Comparison of ENCODE assay signal across 10 mouse cellular contexts in genomic region chr5:115574992-115575391, GRCm38 (mm10). TPM values are rescaled to one million over a fixed set of nuclear protein-coding genes. Genes with fewer than 3 reads are reported as not detected.
A peak's percentile ranks its signal among the peaks of the same experiment; 100 is the strongest.
DNase-seq lines count a peak whose midpoint lies in the region; ATAC-seq and TF ChIP-seq lines count a peak whose summit lies in the region.
"Had no signal": no experiment of that assay in that cellular context is flagged by ENCODE, and none has a peak within 500 bp of the region (broad histone marks: within the 10 kb centered on the region; RNA-seq: fewer than 3 reads in every experiment).

No protein-coding gene starts in this region.

- H3K36me3 ChIP-seq in kidney, adult 2 months (ENCODE audit: control insufficient read depth, insufficient read depth, low read length) = no peaks in the 10 kb centered on the region; the same call in 1 of the 2 replicates
- H3K36me3 ChIP-seq in kidney, embryonic 14.5 days (ENCODE audit: control insufficient read depth, insufficient read depth, low read length) = peaks cover 75% of the 10 kb centered on the region
- peaks cover 59% of the 10 kb centered on the region for H3K36me3 ChIP-seq in heart, postnatal 0 days (replicated peaks; ENCODE audit: control insufficient read depth, insufficient read depth, low read length)
- peaks cover 86% of the 10 kb centered on the region for H3K36me3 ChIP-seq in forebrain, embryonic 12.5 days (replicated peaks)
- peaks cover 78% of the 10 kb centered on the region for H3K36me3 ChIP-seq in forebrain, embryonic 15.5 days

- 12% methylated on average over 8 of the region's 8 CpGs for WGBS in kidney, adult 2 months
- 91% methylated on average over 8 of the region's 8 CpGs for WGBS in kidney, embryonic 14.5 days
- WGBS in heart, postnatal 0 days = 21% methylated on average over 8 of the region's 8 CpGs
- WGBS in forebrain, embryonic 12.5 days = 92% methylated on average over 8 of the region's 8 CpGs
- 70% methylated on average over 8 of the region's 8 CpGs for WGBS in forebrain, embryonic 15.5 days

- no peak overlapping the region for H3K4me2 ChIP-seq in kidney, embryonic 14.5 days (replicated peaks; ENCODE audit: low read depth, low read length)
- no peak overlapping the region for H3K4me2 ChIP-seq in heart, postnatal 0 days (ENCODE audit: low read depth, low read length)
- H3K4me2 ChIP-seq in forebrain, embryonic 12.5 days = no peak overlapping the region
- H3K4me2 ChIP-seq in forebrain, embryonic 15.5 days (replicated peaks) = no peak overlapping the region
- H3K4me2 ChIP-seq: limb, embryonic 15.5 days; midbrain, embryonic 13.5 days had no signal

- H3K9me3 ChIP-seq in kidney, embryonic 14.5 days (ENCODE audit: control insufficient read depth, low read length) = no peaks in the 10 kb centered on the region
- H3K9me3 ChIP-seq in heart, postnatal 0 days (replicated peaks; ENCODE audit: control insufficient read depth, low read length) = no peaks in the 10 kb centered on the region
- no peaks in the 10 kb centered on the region for H3K9me3 ChIP-seq in forebrain, embryonic 12.5 days
- H3K9me3 ChIP-seq in forebrain, embryonic 15.5 days = no peaks in the 10 kb centered on the region
- H3K9me3 ChIP-seq: limb, embryonic 15.5 days; midbrain, embryonic 13.5 days had no signal

- DNase-seq in kidney, adult 2 months = peak; percentile 86
- peak; percentile 68 for DNase-seq in adipocyte (ENCODE audit: low spot score)
- DNase-seq in heart, postnatal 0 days (ENCODE audit: low spot score) = peak; percentile 53
- DNase-seq in embryo, embryonic 11 days = no peak

- no peak overlapping the region for H3K4me3 ChIP-seq in kidney, adult 2 months (ENCODE audit: insufficient read depth, low read depth, low read length)
- H3K4me3 ChIP-seq in kidney, embryonic 14.5 days (ENCODE audit: low read length) = no peak overlapping the region
- no peak overlapping the region for H3K4me3 ChIP-seq in heart, postnatal 0 days (ENCODE audit: low read depth, low read length)
- no peak overlapping the region for H3K4me3 ChIP-seq in forebrain, embryonic 12.5 days (replicated peaks)
- no peak overlapping the region for H3K4me3 ChIP-seq in forebrain, embryonic 15.5 days
- H3K4me3 ChIP-seq: limb, embryonic 15.5 days; midbrain, embryonic 13.5 days had no signal

- H3K9ac ChIP-seq in kidney, embryonic 14.5 days (ENCODE audit: low read depth, low read length) = no peak overlapping the region
- no peak overlapping the region for H3K9ac ChIP-seq in heart, postnatal 0 days (replicated peaks; ENCODE audit: low read depth, low read length)
- H3K9ac ChIP-seq in forebrain, embryonic 12.5 days = no peak overlapping the region
- H3K9ac ChIP-seq in forebrain, embryonic 15.5 days (replicated peaks) = no peak overlapping the region
- H3K9ac ChIP-seq: limb, embryonic 15.5 days; midbrain, embryonic 13.5 days had no signal

- H3K4me1 ChIP-seq in kidney, adult 2 months (ENCODE audit: control insufficient read depth, insufficient read depth, low read length) = peaks cover 26% of the 10 kb centered on the region; the same call in 1 of the 2 replicates
- peaks cover 13% of the 10 kb centered on the region for H3K4me1 ChIP-seq in kidney, embryonic 14.5 days (ENCODE audit: control insufficient read depth, insufficient read depth, low read length)
- H3K4me1 ChIP-seq in heart, postnatal 0 days (ENCODE audit: control insufficient read depth, insufficient read depth) = peaks cover 11% of the 10 kb centered on the region; the same call in 1 of the 2 replicates
- no peaks in the 10 kb centered on the region for H3K4me1 ChIP-seq in forebrain, embryonic 12.5 days
- H3K4me1 ChIP-seq in forebrain, embryonic 15.5 days = no peaks in the 10 kb centered on the region
- H3K4me1 ChIP-seq: midbrain, embryonic 13.5 days had no signal

- H3K27ac ChIP-seq in kidney, adult 2 months (ENCODE audit: insufficient read depth, low read depth, low read length) = peak overlapping the region; percentile 58
- H3K27ac ChIP-seq in kidney, embryonic 14.5 days (ENCODE audit: low read depth, low read length) = no peak overlapping the region
- 0 out of 2 replicates have a peak overlapping the region, but pooled peaks have one; percentile 4 for H3K27ac ChIP-seq in heart, postnatal 0 days (ENCODE audit: low read depth)
- H3K27ac ChIP-seq in forebrain, embryonic 12.5 days = no peak overlapping the region
- H3K27ac ChIP-seq in forebrain, embryonic 15.5 days (replicated peaks) = no peak overlapping the region
- H3K27ac ChIP-seq: limb, embryonic 15.5 days; midbrain, embryonic 13.5 days had no signal

- TF ChIP-seq CTCF in kidney, adult 2 months (conservative IDR thresholded peaks at IDR 0.05; ENCODE audit: insufficient read depth, insufficient read length, low read depth, low read length) = no peak
- TF ChIP-seq CTCF in heart, postnatal 0 days (IDR thresholded peaks at IDR 0.05; ENCODE audit: low read depth) = no peak

- TF ChIP-seq EP300 in heart, postnatal 0 days (IDR thresholded peaks at IDR 0.05; ENCODE audit: low read depth) = no peak

- ATAC-seq in kidney, embryonic 14.5 days (ENCODE audit: low FRiP score, low TSS enrichment) = no peak
- ATAC-seq in common myeloid progenitor, adult 5-6 weeks (replicated peaks; ENCODE audit: low read depth, poor library complexity, severe bottlenecking) = peak; percentile 48; the same call in 1 of the 2 replicates
- peak; percentile 31 for ATAC-seq in heart, postnatal 0 days (ENCODE audit: insufficient read depth, low read depth)
- ATAC-seq in forebrain, embryonic 12.5 days (ENCODE audit: low FRiP score) = no peak
- no peak for ATAC-seq in forebrain, embryonic 15.5 days (replicated peaks)
- ATAC-seq: midbrain, embryonic 13.5 days had no signal

- no peaks in the 10 kb centered on the region for H3K27me3 ChIP-seq in kidney, adult 2 months (replicated peaks; ENCODE audit: control insufficient read depth, insufficient read depth, low read length)
- no peaks in the 10 kb centered on the region for H3K27me3 ChIP-seq in kidney, embryonic 14.5 days (ENCODE audit: control insufficient read depth, insufficient read depth, low read length)
- no peaks in the 10 kb centered on the region for H3K27me3 ChIP-seq in heart, postnatal 0 days (ENCODE audit: control insufficient read depth, insufficient read depth, low read length)
- no peaks in the 10 kb centered on the region for H3K27me3 ChIP-seq in forebrain, embryonic 12.5 days
- no peaks in the 10 kb centered on the region for H3K27me3 ChIP-seq in forebrain, embryonic 15.5 days
- H3K27me3 ChIP-seq: limb, embryonic 15.5 days; midbrain, embryonic 13.5 days had no signal

- no peak for TF ChIP-seq POLR2A in kidney, adult 2 months (IDR thresholded peaks at IDR 0.05; ENCODE audit: low read depth, low read length)

RNA-seq across cellular contexts. Expression of gene Gcn1l1, which starts 9.9 kb away (rescaled TPM):
- polyA plus RNA-seq in kidney, adult 2 months (2012; rRNA removed) = 42.2 and 45.4 TPM in 2 replicates
- polyA plus RNA-seq in kidney, embryonic 14.5 days (2014; fragmentation: Nextera tagmentation; extraction: Ambion mirVana) = 44.3 and 56.0 TPM in 2 replicates
- 32.6 and 41.8 TPM in 2 replicates for total RNA-seq in common myeloid progenitor, adult 5-6 weeks (2017)
- total RNA-seq in heart, postnatal 0 days (2014; rRNA removed; ENCODE audit: low replicate concordance) = 38.3 and 42.8 TPM in 2 replicates
- 12.9 and 13.6 TPM in 2 replicates for polyA plus RNA-seq in heart, postnatal 0 days (2015; fragmentation: Nextera tagmentation; extraction: Ambion mirVana)
- polyA plus RNA-seq in forebrain, embryonic 12.5 days (2016; fragmentation: Nextera tagmentation; extraction: Ambion mirVana) = 60.4 and 67.4 TPM in 2 replicates
- polyA plus RNA-seq in forebrain, embryonic 15.5 days (2015; fragmentation: Nextera tagmentation; extraction: Ambion mirVana) = 43.8 and 46.1 TPM in 2 replicates

RNA-seq across cellular contexts. Expression of gene Rplp0, which starts 15.7 kb away (rescaled TPM):
- 1,267 and 1,337 TPM in 2 replicates for polyA plus RNA-seq in kidney, adult 2 months (2012; rRNA removed)
- polyA plus RNA-seq in kidney, embryonic 14.5 days (2014; fragmentation: Nextera tagmentation; extraction: Ambion mirVana) = 1,879 and 2,111 TPM in 2 replicates
- 1,584 and 1,794 TPM in 2 replicates for total RNA-seq in common myeloid progenitor, adult 5-6 weeks (2017)
- 2,397 and 2,522 TPM in 2 replicates for total RNA-seq in heart, postnatal 0 days (2014; rRNA removed; ENCODE audit: low replicate concordance)
- polyA plus RNA-seq in heart, postnatal 0 days (2015; fragmentation: Nextera tagmentation; extraction: Ambion mirVana) = 877 and 933 TPM in 2 replicates
- 860 and 944 TPM in 2 replicates for polyA plus RNA-seq in forebrain, embryonic 12.5 days (2016; fragmentation: Nextera tagmentation; extraction: Ambion mirVana)
- polyA plus RNA-seq in forebrain, embryonic 15.5 days (2015; fragmentation: Nextera tagmentation; extraction: Ambion mirVana) = 1,000 and 1,018 TPM in 2 replicates

RNA-seq across cellular contexts. Expression of gene Rab35, which starts 56.7 kb away (rescaled TPM):
- 50.3 and 52.5 TPM in 2 replicates for polyA plus RNA-seq in kidney, adult 2 months (2012; rRNA removed)
- 17.7 and 18.6 TPM in 2 replicates for polyA plus RNA-seq in kidney, embryonic 14.5 days (2014; fragmentation: Nextera tagmentation; extraction: Ambion mirVana)
- 38.2 and 38.4 TPM in 2 replicates for total RNA-seq in common myeloid progenitor, adult 5-6 weeks (2017)
- 37.4 and 43.6 TPM in 2 replicates for total RNA-seq in heart, postnatal 0 days (2014; rRNA removed; ENCODE audit: low replicate concordance)
- 13.4 and 14.1 TPM in 2 replicates for polyA plus RNA-seq in heart, postnatal 0 days (2015; fragmentation: Nextera tagmentation; extraction: Ambion mirVana)
- polyA plus RNA-seq in forebrain, embryonic 12.5 days (2016; fragmentation: Nextera tagmentation; extraction: Ambion mirVana) = 16.1 and 16.7 TPM in 2 replicates
- polyA plus RNA-seq in forebrain, embryonic 15.5 days (2015; fragmentation: Nextera tagmentation; extraction: Ambion mirVana) = 18.9 and 22.1 TPM in 2 replicates

Comparison
In these comparisons a context has a peak if more than half of its experiments do, and no peak if none do; other contexts are left out.
1. H3K27ac ChIP-seq: peak in kidney, adult 2 months (single experiment) and heart, postnatal 0 days (single experiment); none in kidney, embryonic 14.5 days (single experiment), forebrain, embryonic 12.5 days (single experiment) and forebrain, embryonic 15.5 days (single experiment).
2. ATAC-seq: peak in common myeloid progenitor, adult 5-6 weeks (single experiment) and heart, postnatal 0 days (single experiment); none in kidney, embryonic 14.5 days (single experiment), forebrain, embryonic 12.5 days (single experiment) and forebrain, embryonic 15.5 days (single experiment).